14 mouse cellular contexts compared by ENCODE assay signal in genomic region chr4:139789772-139790171, GRCm38 (mm10). TPM values are rescaled to one million over a fixed set of nuclear protein-coding genes. Genes with fewer than 3 reads are reported as not detected.
DNase-seq lines count a peak whose midpoint lies in the region; ATAC-seq and TF ChIP-seq lines count a peak whose summit lies in the region.
"Had no signal": no experiment of that assay in that cellular context is flagged by ENCODE, and none has a peak within 500 bp of the region (broad histone marks: within the 10 kb centered on the region; RNA-seq: fewer than 3 reads in every experiment).

No protein-coding gene starts in this region.

- H3K4me2 ChIP-seq in midbrain, postnatal 0 days (ENCODE audit: low read depth, low read length, poor library complexity, severe bottlenecking): no peak overlapping the region
- no peak overlapping the region for H3K4me2 ChIP-seq in midbrain, embryonic 13.5 days (replicated peaks)
- H3K4me2 ChIP-seq in stomach, postnatal 0 days (replicated peaks; ENCODE audit: low read depth): no peak overlapping the region
- H3K4me2 ChIP-seq: limb, embryonic 12.5 days had no signal

- no peak for TF ChIP-seq EP300 in stomach, postnatal 0 days (optimal IDR thresholded peaks at IDR 0.05)

- no peaks in the 10 kb centered on the region for H3K27me3 ChIP-seq in midbrain, postnatal 0 days (ENCODE audit: insufficient read depth, low read length)
- peaks cover 27% of the 10 kb centered on the region for H3K27me3 ChIP-seq in midbrain, embryonic 13.5 days
- H3K27me3 ChIP-seq in stomach, postnatal 0 days (ENCODE audit: control insufficient read depth, insufficient read depth, low read length): no peaks in the 10 kb centered on the region

- no peaks in the 10 kb centered on the region for H3K4me1 ChIP-seq in midbrain, postnatal 0 days (ENCODE audit: insufficient read depth, low read length)
- H3K4me1 ChIP-seq in midbrain, embryonic 13.5 days (replicated peaks): peaks cover 50% of the 10 kb centered on the region
- no peaks in the 10 kb centered on the region for H3K4me1 ChIP-seq in stomach, postnatal 0 days (replicated peaks; ENCODE audit: control insufficient read depth, insufficient read depth)

- intact Hi-C loops in gastrocnemius, adult 2 months (cut with DNase I): loop anchor here (5.0 kb wide), 1 partner anchor 63 kb away; no protein-coding TSS in a partner anchor

- ATAC-seq in midbrain, postnatal 0 days (ENCODE audit: low FRiP score): no peak
- ATAC-seq in midbrain, embryonic 13.5 days: no peak
- peak; percentile 21 for ATAC-seq in stomach, postnatal 0 days (ENCODE audit: low FRiP score, low TSS enrichment)

- DNase-seq in gastrocnemius, adult 2 months: no peak
- no peak for DNase-seq in gastrocnemius, adult 18-20 months (ENCODE audit: low spot score)
- DNase-seq in midbrain, postnatal 0 days (ENCODE audit: low spot score): no peak
- peak; percentile 85 for DNase-seq in ZHBTc4 (ENCODE audit: low read depth, low spot score)
- no peak for DNase-seq in stomach, postnatal 0 days (ENCODE audit: low spot score)
- DNase-seq in adrenal gland, postnatal 14 days: no peak
- no peak for DNase-seq in layer of hippocampus, postnatal 25 days (ENCODE audit: extremely low spot score in 1 of 2, low spot score in 1 of 2)
- DNase-seq: gastrocnemius, postnatal 25 days; spleen, adult 18-20 months had no signal

- 76% methylated on average over 7 of the region's 7 CpGs for WGBS in midbrain, postnatal 0 days
- 81% methylated on average over 7 of the region's 7 CpGs for WGBS in midbrain, embryonic 13.5 days
- 81% methylated on average over 7 of the region's 7 CpGs for WGBS in stomach, postnatal 0 days

- no peak overlapping the region for H3K27ac ChIP-seq in gastrocnemius, adult 2 months
- H3K27ac ChIP-seq in midbrain, postnatal 0 days (ENCODE audit: low read depth, low read length): no peak overlapping the region
- H3K27ac ChIP-seq in midbrain, embryonic 13.5 days: no peak overlapping the region
- H3K27ac ChIP-seq in stomach, postnatal 0 days (replicated peaks): no peak overlapping the region
- H3K27ac ChIP-seq: limb, embryonic 12.5 days had no signal

- no peak overlapping the region for H3K9ac ChIP-seq in midbrain, postnatal 0 days (replicated peaks; ENCODE audit: low read length, poor library complexity, severe bottlenecking)
- no peak overlapping the region for H3K9ac ChIP-seq in midbrain, embryonic 13.5 days (replicated peaks)
- H3K9ac ChIP-seq in stomach, postnatal 0 days (ENCODE audit: low read length): no peak overlapping the region
- H3K9ac ChIP-seq: limb, embryonic 12.5 days had no signal

- TF ChIP-seq CTCF in gastrocnemius, adult 2 months (IDR thresholded peaks at IDR 0.05): peak; percentile 58
- TF ChIP-seq CTCF in midbrain, postnatal 0 days (IDR thresholded peaks at IDR 0.05): peak; percentile 56
- peak; percentile 71 for TF ChIP-seq CTCF in stomach, postnatal 0 days (IDR thresholded peaks at IDR 0.05; ENCODE audit: low read depth)

- no peak overlapping the region for H3K4me3 ChIP-seq in gastrocnemius, adult 2 months
- H3K4me3 ChIP-seq in midbrain, postnatal 0 days (ENCODE audit: low read depth, low read length): no peak overlapping the region
- no peak overlapping the region for H3K4me3 ChIP-seq in midbrain, embryonic 13.5 days (replicated peaks)
- no peak overlapping the region for H3K4me3 ChIP-seq in stomach, postnatal 0 days (ENCODE audit: low read depth, low read length)
- H3K4me3 ChIP-seq: hindbrain, embryonic 10.5 days; limb, embryonic 12.5 days had no signal

- no peaks in the 10 kb centered on the region for H3K36me3 ChIP-seq in midbrain, postnatal 0 days (ENCODE audit: insufficient read depth, low read length)
- no peaks in the 10 kb centered on the region for H3K36me3 ChIP-seq in midbrain, embryonic 13.5 days
- no peaks in the 10 kb centered on the region for H3K36me3 ChIP-seq in stomach, postnatal 0 days (ENCODE audit: control insufficient read depth, insufficient read depth, low read length)
- H3K36me3 ChIP-seq: limb, embryonic 12.5 days had no signal

- no peaks in the 10 kb centered on the region for H3K9me3 ChIP-seq in midbrain, postnatal 0 days (ENCODE audit: low read length)
- no peaks in the 10 kb centered on the region for H3K9me3 ChIP-seq in midbrain, embryonic 13.5 days
- H3K9me3 ChIP-seq in stomach, postnatal 0 days (ENCODE audit: control insufficient read depth, low read length): no peaks in the 10 kb centered on the region
- H3K9me3 ChIP-seq: hindbrain, embryonic 10.5 days; limb, embryonic 12.5 days had no signal

RNA-seq across cellular contexts. Expression of gene Pax7, which starts 43.6 kb away (rescaled TPM):
- total RNA-seq in gastrocnemius, adult 2 months (2021): 1 to 10 TPM; 1.8 to 1.9 TPM
- 1 to 10 TPM; 1.1 to 1.5 TPM for total RNA-seq in gastrocnemius, adult 18-20 months (2021)
- total RNA-seq in midbrain, postnatal 0 days (2014; rRNA removed): 34.9 and 36.0 TPM in 2 replicates
- 3.0 and 3.4 TPM in 2 replicates for polyA plus RNA-seq in midbrain, postnatal 0 days (2015; fragmentation: Nextera tagmentation; extraction: Ambion mirVana)
- 4.9 and 6.5 TPM in 2 replicates for polyA plus RNA-seq in midbrain, embryonic 13.5 days (2015; fragmentation: Nextera tagmentation; extraction: Ambion mirVana)
- 0.02 TPM in 1 of 2 replicates, not detected in the other for polyA plus RNA-seq in stomach, postnatal 0 days (2015; fragmentation: Nextera tagmentation; extraction: Ambion mirVana)
- not detected in 2 replicates for total RNA-seq in adrenal gland, postnatal 14 days (2021)
- total RNA-seq in layer of hippocampus, postnatal 25 days (2021): not detected
- total RNA-seq: megakaryocyte-erythroid progenitor cell, adult 5-6 weeks had no signal
- polyA plus RNA-seq: large intestine, adult 2 months had no signal

Comparison
In these comparisons a context has a peak if more than half of its experiments do, and no peak if none do; other contexts are left out.
1. RNA of gene Pax7, which starts 43.6 kb away (total RNA-seq): 34.9 to 36.0 TPM in midbrain, postnatal 0 days; 1.8 to 1.9 TPM in gastrocnemius, adult 2 months, 1.1 to 1.5 TPM in gastrocnemius, adult 18-20 months, not detected in adrenal gland, postnatal 14 days and not detected in layer of hippocampus, postnatal 25 days; every median in the first group is over 10 times any median in the second.
2. Peak in every context shown above with its lines, with median percentiles within 50 percentile points of each other: CTCF ChIP-seq.